17 mouse cellular contexts compared by ENCODE assay signal in the genomic region with DNA sequence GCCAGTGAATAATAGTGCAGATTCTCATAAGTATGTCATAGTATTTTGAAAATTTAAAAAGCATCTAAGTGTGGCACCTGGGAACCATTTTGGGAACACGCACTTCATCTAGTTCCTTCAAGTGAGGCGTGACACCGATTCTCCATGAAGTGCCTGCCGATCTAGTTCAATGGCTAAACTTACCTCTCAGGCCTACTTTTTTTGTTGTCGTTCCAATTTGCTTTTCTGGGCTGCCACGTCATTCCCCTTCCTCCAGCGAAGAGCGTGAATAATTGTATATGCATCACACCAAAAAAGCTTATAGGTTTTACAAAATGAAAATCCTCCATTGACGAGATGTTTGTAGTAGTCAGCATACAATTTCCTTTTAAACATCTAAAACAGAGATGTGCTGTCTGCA.
"Had no signal": no experiment of that assay in that cellular context is flagged by ENCODE, and none has a peak within 500 bp of the region (broad histone marks: within the 10 kb centered on the region; RNA-seq: fewer than 3 reads in every experiment).

No protein-coding gene starts in this region.

- ATAC-seq: liver, embryonic 12.5 days; liver, postnatal 0 days; lung, postnatal 0 days; midbrain, embryonic 13.5 days; midbrain, embryonic 15.5 days; midbrain, embryonic 16.5 days had no signal

- DNase-seq: left cerebral cortex, postnatal 4 days; liver; liver, embryonic 13.5 days; liver, postnatal 0 days; lung, adult 18-20 months; lung, adult 2 months; lung, embryonic 14.5 days; lung, postnatal 10 days; lung, postnatal 14 days; lung, postnatal 36 days; lung, postnatal 4 days; midbrain, embryonic 14.5 days had no signal
